Mouse (Mus musculus): ENCODE measurements around the gene Ganab.

GRCm38 (mm10) chr19:8888511-8889385, 9.1 kb upstream of the Ganab start, which contains the start of the genes 1810009A15Rik and Gm49416:
- TF ChIP-seq EP300 (IDR thresholded peaks at IDR 0.05; ENCODE audit: low read depth) (no peak), CTCF (IDR thresholded peaks at IDR 0.05; ENCODE audit: low read depth) (no peak)
